Mouse (Mus musculus) layer of hippocampus, postnatal 14 days (tissue): ENCODE measurements around the gene Ccdc88c. TPM values are rescaled to one million over a fixed set of nuclear protein-coding genes. Genes with fewer than 3 reads are reported as not detected.

Experiments
- DNase-seq, 2 experiments: peaks; one replicate each; pipeline ENCODE4 v3.0.0; 2021 to 2022; ENCODE audit warnings: low spot score in 2 of 2, mixed read lengths in 1 of 2
- total RNA-seq, 2 experiments: library from RNA; stranded (reverse); gene quantifications; 2 replicates each; pipeline ENCODE4 v1.2.3; 2021

Ccdc88c gene
- total RNA-seq, 2 experiments from 2014 or later, result 33.5 to 38.3 TPM

GRCm38 (mm10) chr12:100979616-100980015 lies 49.2 kb downstream of the Ccdc88c start:
- DNase-seq, result no peak

GRCm38 (mm10) chr12:100977958-100978725 lies 50.7 kb downstream of the Ccdc88c start:
- peak in 1 of 2 experiments; percentile 6 for DNase-seq

GRCm38 (mm10) chr12:100977551-100977950 lies 51.3 kb downstream of the Ccdc88c start:
- no peak for DNase-seq

DNA sequence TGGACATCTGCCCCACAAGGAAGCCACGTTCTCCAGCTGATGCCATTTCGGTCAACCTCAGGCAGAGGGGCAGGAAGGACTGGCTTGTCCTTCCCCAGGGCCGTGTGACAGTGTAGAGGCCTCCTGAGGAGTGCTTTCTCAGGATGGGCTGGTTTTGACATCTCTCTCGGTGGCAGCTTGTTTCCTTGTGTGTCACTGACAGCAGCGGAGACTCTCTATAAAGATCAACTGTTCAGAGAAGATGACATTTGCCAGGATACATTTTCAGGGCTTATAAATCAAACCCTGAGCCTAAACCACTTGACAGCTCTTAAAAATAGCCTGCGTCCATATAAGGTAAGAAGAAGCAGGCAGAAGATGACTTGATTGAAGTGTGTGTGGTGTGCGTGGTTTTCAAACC lies 59.0 kb downstream of the Ccdc88c start:
- DNase-seq, result no peak

- no peak for DNase-seq
These were observed 61.5 kb downstream of the Ccdc88c start for GRCm38 (mm10) chr12:100967383-100967782.

DNA sequence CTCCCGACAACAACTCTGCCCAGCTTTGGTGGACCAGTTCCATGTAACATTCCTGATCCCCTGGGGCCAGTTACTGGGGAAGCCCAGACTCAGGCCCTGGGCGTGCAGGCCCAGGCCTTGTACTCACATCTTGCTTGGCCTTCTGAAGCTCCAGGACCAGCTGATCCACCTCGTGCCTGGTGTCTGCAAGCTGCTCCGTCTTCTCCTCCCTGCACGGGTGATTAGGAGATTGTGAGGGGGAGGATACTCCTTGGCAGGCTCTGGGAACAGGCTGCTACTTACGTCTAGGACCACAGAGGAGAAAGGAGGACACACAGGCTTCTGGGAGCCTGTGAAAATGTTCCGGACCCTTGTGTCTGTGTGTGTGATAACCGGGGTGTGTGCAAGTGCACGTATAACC lies 62.6 kb downstream of the Ccdc88c start:
- DNase-seq, result no peak

DNA sequence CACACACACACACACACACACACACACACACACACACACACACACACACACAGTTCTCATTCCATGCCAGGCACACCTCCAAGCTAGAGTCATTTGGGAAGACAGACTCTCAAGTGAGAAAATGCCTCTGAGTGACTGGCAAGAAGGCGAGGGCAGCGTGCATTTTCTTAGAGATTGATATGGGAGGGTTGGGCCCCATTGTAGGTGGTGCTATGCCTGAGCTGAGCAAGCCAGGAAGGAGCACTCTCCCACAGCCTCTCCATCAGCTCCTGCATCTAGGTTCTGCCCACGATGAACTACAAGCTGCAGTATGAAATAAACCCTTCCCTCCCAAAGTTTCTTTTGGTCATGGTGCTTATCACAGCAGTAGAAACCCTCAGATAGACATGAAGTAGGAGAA lies 63.6 kb downstream of the Ccdc88c start:
- DNase-seq, result no peak

GRCm38 (mm10) chr12:100958621-100959592 lies 69.9 kb downstream of the Ccdc88c start:
- peak in 1 of 2 experiments; percentile 31 for DNase-seq

GRCm38 (mm10) chr12:100958006-100958405 lies 70.8 kb downstream of the Ccdc88c start:
- DNase-seq, result peak; percentile 62 to 82

DNA sequence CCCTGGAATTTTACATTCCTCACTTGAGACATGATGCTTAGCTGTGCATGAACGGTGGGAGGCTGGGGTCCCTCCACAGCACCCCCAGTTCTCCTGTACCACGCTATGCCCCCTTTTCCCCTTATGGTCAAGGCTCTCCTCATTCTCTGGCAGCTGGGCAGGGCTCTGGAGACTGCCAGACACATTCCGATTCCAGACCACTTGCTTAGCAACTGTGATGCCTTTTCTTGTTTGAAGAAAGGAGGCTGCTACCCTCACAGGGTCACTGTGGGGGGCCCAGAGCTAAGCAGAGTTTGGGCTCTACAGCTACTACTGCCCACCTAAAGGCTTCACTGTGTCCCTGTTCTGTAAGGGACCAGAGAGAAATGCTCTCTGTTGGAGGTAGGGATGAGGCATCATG lies 71.6 kb downstream of the Ccdc88c start:
- DNase-seq, result no peak

- DNase-seq, result no peak
These were observed 72.0 kb downstream of the Ccdc88c start for GRCm38 (mm10) chr12:100956825-100957224.

- DNase-seq, result no peak
These were observed 72.8 kb downstream of the Ccdc88c start for GRCm38 (mm10) chr12:100956028-100956427.

DNA sequence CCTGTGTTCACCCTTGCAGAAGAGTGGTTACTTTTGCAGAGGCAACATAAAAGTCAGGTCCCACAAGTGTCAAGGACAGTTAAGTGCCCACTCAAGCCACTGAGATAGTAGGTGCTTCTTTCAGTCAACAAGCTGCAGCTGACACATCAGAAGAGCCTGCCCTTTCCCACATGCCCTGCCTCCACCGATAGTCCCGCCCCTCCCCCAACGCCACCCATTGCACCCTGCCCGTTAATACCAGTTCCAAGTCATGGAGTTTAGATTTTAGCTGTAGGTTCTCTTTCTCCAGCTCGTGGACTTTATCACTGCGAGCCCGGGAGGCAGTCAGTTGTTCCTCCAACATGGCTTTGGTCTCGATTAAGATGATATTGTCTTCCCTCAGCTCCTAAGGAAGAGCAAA lies 74.9 kb downstream of the Ccdc88c start:
- DNase-seq, result no peak

- peak; percentile 77 to 84 for DNase-seq
These were observed 76.5 kb downstream of the Ccdc88c start for GRCm38 (mm10) chr12:100952193-100952931.

DNA sequence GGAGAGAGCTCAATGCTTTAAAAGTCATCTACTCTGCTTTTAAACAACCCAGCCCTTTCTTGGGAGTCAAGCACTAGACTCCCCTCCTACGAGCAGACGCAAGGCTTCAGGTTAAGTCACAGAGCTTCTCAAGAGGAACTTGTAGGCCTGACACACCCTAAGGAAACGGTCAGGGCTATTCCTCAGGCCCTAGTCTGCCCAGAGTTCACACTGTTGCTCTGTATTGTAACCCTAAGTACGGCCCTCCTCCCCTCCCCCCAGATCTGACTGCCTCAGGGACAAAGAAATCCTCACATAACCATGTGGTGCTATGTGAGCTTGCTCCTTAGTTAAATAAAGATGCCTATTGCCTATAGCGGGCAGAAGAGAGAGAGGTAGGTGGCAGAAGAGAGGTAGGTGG lies 79.7 kb downstream of the Ccdc88c start:
- DNase-seq, result no peak

- no peak for DNase-seq
These were observed 80.8 kb downstream of the Ccdc88c start for GRCm38 (mm10) chr12:100948021-100948420.

DNA sequence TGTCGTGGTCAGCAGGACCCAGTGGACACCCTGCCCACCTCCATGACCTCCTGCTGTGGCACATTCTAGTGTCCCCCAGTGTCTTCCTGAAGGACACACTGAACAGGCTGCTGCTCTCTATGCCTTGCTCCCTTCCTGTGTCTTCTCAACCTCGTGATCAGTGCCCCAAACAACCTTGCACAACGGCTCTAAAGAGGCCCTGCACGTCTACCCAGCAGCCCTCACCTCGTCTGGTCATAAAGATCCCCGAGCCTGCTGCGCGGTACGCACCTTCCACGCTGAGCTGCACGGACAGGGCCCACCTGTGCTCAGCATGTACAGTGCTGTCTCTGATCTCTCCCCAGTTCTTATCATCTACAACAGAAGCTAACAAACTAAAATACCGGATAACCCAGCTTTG lies 82.9 kb downstream of the Ccdc88c start:
- DNase-seq, result no peak

- DNase-seq, result no peak
These were observed 83.4 kb downstream of the Ccdc88c start for GRCm38 (mm10) chr12:100945501-100945900.

DNA sequence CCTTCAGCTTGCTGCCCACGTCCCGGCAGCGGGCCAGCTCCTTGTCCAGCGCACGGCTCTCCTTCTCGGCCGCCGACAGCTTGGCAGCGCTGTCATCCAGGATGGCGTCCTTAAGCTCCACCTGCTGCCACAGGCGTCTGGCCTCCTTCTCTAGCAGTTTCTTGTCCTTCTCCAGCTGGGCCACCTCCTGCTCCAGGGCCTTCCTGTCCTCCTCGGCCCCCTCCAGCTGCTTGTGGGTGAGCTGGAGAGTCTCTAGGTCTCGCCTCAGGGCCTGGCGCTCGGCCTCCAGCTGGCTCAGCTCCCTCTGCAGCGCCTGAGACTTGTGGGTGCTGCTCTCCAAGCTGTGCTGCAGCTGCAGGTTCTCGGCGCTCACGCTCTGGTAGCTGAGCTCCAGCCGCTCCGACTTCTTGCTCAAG lies 83.9 kb downstream of the Ccdc88c start:
- peak in 1 of 2 experiments; percentile 24 for DNase-seq

DNA sequence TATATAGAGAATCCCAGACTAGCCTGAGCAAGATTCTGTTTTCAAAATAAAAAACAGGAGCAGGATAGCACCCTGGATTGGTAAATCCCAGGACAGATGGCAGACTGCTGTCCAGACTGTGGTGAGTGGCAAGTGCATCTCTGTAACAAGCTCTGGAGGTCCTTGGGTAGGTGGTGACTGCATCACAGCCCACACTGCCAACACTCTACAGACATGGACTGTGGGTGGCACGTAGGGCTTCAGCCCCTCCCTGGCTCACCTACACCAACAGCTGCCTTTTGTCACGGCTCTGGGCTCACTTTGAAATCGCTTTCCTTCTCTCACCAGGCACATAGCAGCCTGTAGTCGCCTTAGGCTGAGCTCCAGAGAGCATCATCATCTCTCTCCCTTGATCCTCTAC lies 85.7 kb downstream of the Ccdc88c start:
- DNase-seq, result no peak

GRCm38 (mm10) chr12:100941361-100941760 lies 87.5 kb downstream of the Ccdc88c start:
- no peak for DNase-seq
